Mouse (Mus musculus): ENCODE measurements around the gene Bcl7c. TPM values are rescaled to one million over a fixed set of nuclear protein-coding genes. Genes with fewer than 3 reads are reported as not detected.
"Not testable (repeated sequence)": the region's sequence is repeated elsewhere in the genome, so short reads cannot be mapped to it uniquely, and the experiment has no call there.

The Bcl7c gene
- total RNA-seq, 1 experiment from 2014 or later = 23.5 TPM

GRCm38 (mm10) chr7:127719258-127719657 is 10.5 kb upstream of the Bcl7c start:
- ATAC-seq (replicated peaks; ENCODE audit: insufficient number of reproducible peaks, low FRiP score, low TSS enrichment, poor library complexity, severe bottlenecking) = no peak

DNA sequence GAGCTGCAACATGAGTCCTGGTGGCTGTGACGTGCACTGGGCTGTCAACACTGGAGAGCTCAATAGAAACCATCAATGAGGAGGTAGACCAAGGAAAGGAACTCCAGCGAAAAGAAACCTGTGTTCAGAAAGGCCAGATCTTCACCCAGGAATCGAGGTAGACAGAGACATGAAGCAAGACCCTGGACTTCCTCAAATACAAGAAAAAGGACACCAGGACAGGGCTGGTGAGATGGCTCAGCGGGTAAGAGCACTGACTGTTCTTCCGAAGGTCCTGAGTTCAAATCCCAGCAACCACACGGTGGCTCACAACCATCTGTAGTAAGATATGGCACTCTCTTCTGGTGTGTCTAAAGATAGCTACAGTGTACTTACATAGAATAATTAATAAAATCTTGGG is 9.6 kb upstream of the Bcl7c start:
- ATAC-seq (replicated peaks; ENCODE audit: insufficient number of reproducible peaks, low FRiP score, low TSS enrichment, poor library complexity, severe bottlenecking) = no peak

GRCm38 (mm10) chr7:127716992-127717391 is 8.3 kb upstream of the Bcl7c start:
- peak; percentile 42; the same call in 1 of the 2 replicates for ATAC-seq (replicated peaks; ENCODE audit: insufficient number of reproducible peaks, low FRiP score, low TSS enrichment, poor library complexity, severe bottlenecking)

DNA sequence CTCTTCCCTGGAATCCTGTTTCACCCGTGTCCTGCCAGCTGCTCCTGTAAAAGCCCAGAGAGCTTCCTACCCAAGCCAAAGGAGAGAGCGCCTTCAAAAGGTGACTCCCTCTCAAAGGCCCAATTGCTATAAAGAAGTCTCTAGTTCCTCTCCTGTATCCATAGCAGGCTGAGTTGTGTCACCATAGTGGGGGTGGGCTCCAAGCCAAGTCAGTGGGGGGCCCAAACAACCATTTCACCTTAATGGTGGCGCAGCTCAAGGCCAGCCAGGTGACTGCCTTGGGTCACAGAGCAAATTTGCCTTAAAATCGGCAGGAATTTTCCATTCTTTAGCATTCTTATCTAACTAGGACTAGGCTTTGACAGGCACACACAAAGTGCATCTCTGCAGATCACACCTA is 6.1 kb upstream of the Bcl7c start:
- ATAC-seq (replicated peaks; ENCODE audit: insufficient number of reproducible peaks, low FRiP score, low TSS enrichment, poor library complexity, severe bottlenecking) = no peak

GRCm38 (mm10) chr7:127712461-127713385 is 4.0 kb upstream of the Bcl7c start, which contains the start of gene Ctf1:
Gene Ctf1 (plus strand): TSS chr7:127712736.
- peak; percentile 59 for ATAC-seq (replicated peaks; ENCODE audit: insufficient number of reproducible peaks, low FRiP score, low TSS enrichment, poor library complexity, severe bottlenecking)

GRCm38 (mm10) chr7:127711456-127711855 is 2.7 kb upstream of the Bcl7c start:
- ATAC-seq (replicated peaks; ENCODE audit: insufficient number of reproducible peaks, low FRiP score, low TSS enrichment, poor library complexity, severe bottlenecking) = no peak

- no peak for ATAC-seq (replicated peaks; ENCODE audit: insufficient number of reproducible peaks, low FRiP score, low TSS enrichment, poor library complexity, severe bottlenecking)
Observed at GRCm38 (mm10) chr7:127711031-127711430, 2.3 kb upstream of the Bcl7c start.

GRCm38 (mm10) chr7:127709261-127709979 is 687 bp upstream of the Bcl7c start:
- no peak for ATAC-seq (replicated peaks; ENCODE audit: insufficient number of reproducible peaks, low FRiP score, low TSS enrichment, poor library complexity, severe bottlenecking)

- ATAC-seq (replicated peaks; ENCODE audit: insufficient number of reproducible peaks, low FRiP score, low TSS enrichment, poor library complexity, severe bottlenecking) = no peak
Observed at GRCm38 (mm10) chr7:127707957-127708206, 851 bp downstream of the Bcl7c start.

DNA sequence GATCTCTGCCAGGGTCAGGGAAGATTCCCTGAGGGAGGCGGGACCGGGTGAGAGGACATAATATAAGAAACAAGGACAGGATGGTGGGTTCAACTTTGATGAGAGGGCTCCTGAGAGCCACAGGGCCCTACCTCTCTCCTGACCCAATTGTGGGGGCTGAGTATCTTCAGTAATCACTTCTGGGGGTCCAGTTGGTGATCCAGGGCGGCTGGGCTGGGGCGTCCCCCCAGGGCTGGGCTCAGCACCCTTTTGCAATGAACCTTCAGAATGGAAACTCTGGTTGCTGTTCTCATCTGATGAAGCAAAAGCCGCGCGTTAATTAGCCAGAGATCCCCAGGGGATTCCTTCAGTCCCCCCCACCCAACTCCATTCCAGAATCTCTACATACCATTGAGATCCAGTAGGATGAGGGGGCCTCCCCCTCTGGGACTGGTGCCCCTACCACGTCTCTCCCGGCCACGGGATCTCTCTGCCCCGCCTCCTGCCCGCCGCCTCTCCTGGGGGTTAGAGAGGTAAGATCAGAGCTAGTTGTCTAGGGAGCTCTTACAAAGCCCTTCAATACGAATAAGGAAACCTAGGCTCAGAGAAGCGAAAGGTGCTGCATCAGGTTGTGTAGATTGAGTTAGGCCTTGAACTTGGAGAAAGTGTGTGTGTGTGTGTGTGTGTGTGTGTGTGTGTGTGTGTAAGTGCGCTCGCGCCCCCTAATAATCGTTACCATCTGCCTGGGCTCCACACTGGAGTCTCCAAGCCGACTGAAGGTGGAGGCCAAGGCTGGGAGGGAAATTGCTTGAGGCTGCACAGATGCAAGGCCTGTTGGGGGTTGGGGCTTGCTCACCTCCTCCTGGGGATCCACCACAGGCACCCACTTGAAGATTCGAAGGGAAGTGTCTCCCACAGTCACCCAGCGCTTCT is 1.4 kb downstream of the Bcl7c start:
- ATAC-seq (replicated peaks; ENCODE audit: insufficient number of reproducible peaks, low FRiP score, low TSS enrichment, poor library complexity, severe bottlenecking) = no peak

DNA sequence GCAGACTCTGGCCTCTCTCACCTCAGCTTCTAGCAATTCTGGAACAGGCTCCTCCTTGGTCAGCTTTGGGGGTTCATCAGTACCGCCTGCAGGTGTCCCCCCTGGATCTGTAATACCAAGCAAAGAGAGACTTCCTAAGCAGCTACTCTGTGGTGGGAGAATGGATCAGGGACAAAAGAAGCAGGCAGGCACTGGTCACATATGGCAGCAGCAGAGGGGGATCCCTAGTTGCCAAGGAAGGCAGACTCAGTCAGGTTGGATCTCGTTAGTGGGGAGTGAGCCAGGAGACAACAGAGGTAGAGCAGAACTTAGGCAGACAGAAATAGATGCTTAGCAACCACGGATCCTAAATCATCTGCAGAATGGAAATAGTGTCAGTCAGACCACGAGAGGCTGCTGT is 3.0 kb downstream of the Bcl7c start:
- ATAC-seq (replicated peaks; ENCODE audit: insufficient number of reproducible peaks, low FRiP score, low TSS enrichment, poor library complexity, severe bottlenecking) = no peak

GRCm38 (mm10) chr7:127704598-127704997 is 4.1 kb downstream of the Bcl7c start:
- no peak for ATAC-seq (replicated peaks; ENCODE audit: insufficient number of reproducible peaks, low FRiP score, low TSS enrichment, poor library complexity, severe bottlenecking)

- no peak for ATAC-seq (replicated peaks; ENCODE audit: insufficient number of reproducible peaks, low FRiP score, low TSS enrichment, poor library complexity, severe bottlenecking)
Observed at GRCm38 (mm10) chr7:127703561-127704178, 5.1 kb downstream of the Bcl7c start.

DNA sequence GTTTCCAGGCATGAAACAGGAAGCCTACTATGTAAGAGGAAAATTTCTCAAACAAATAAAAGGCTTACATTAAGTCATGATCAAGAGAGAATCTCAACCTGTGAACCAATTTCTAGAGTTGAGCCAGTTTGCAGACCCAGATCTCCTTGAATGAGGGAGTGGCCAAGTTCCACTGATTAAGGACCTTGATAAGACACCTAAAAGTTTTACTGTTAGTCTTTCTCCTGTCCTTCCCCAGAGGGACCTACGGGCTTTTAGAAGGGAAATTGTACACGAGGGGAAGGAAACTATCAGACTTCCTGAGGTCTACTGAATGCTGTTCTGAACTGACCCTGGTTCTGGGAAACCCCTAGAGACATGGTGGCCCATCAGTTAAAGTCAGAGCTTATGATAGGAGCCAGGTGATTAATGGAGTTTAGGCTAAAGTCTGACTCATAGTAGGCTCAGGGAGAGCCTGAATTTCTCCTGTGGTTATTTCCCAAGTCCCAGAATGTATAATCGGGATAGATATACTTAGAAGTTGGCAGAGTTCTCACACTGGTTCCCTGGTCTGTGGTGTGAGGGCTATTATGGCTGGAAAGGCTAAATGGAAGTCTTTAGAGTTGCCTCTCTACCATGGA is 7.9 kb downstream of the Bcl7c start:
- no peak for ATAC-seq (replicated peaks; ENCODE audit: insufficient number of reproducible peaks, low FRiP score, low TSS enrichment, poor library complexity, severe bottlenecking)

DNA sequence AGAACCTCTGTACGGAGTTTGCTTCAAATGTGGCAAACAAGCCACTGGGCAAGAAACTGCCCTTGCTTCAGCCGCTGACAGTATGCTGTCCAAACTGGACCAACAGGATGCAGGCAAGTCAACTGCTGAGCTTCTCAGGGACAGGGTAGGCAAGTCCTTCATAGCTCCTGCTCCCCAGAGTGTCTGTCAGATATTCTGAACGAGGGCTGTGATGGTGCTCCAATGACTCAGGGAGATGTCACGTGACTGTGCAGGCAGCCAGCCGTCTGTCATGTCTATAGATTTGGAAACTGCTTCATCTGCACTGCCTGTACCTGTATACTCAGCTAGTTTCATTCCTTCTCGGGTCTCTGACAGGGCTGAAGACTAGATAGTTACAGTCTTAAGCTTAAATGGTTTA is 9.7 kb downstream of the Bcl7c start:
- no peak for ATAC-seq (replicated peaks; ENCODE audit: insufficient number of reproducible peaks, low FRiP score, low TSS enrichment, poor library complexity, severe bottlenecking)

- not testable (repeated sequence) for ATAC-seq (replicated peaks; ENCODE audit: insufficient number of reproducible peaks, low FRiP score, low TSS enrichment, poor library complexity, severe bottlenecking)
Observed at GRCm38 (mm10) chr7:127693730-127694129, 15.0 kb downstream of the Bcl7c start.

DNA sequence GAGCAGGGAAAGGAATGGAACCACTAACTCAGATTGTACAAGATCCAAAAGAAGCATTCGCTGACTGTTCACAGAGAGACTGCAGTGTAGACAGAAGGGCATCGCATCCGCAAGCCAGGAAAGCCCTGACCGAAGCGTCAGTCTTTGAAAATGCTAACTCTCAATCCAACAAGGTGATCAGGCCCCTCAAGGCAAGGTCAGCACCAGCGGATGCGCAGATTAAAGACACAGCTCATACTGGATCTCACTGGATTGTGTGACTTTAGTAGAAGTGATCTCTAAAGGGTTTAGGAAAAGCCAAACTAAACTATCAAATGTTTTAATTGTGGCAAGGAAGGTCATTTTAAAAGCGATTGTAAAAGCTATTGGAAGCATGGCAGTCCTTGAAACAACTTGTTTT is 15.4 kb downstream of the Bcl7c start:
- ATAC-seq (replicated peaks; ENCODE audit: insufficient number of reproducible peaks, low FRiP score, low TSS enrichment, poor library complexity, severe bottlenecking) = no peak

DNA sequence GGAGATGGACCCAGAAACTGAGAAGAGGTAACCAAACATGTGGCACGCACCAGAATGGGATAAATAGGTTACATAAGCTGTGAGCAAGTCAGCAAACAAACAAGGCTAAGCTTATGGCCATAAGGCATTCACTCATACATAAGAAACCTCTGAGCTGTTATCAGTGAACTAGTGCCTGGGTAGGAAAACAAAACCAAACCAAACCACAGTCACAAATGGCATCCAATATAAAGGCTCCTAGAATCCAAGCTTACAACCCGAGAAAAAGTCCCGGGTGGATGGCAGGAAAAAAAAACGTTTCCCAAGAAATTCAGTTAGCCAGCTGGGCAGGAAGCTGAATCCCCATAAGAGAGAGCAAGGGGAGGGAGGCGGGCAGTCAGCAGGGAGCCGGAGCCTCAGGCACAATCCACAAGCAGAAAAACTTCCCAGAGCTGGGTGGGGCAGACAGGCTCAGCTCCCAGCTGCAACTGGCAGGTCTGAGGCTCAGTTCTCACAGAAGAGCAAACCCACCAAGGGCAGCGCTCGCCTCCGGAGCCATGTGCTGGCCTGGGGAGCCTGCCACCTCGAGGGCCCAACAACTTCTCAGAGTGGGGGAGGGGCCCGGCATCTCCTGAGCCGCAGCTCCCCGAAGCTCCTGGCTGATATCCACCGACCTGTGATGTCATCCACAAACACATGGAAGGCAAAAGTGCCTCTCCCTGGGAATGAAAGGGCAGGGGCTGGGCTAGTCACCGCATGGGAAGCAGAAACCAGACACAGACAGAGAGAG is 17.3 kb downstream of the Bcl7c start:
- no peak for ATAC-seq (replicated peaks; ENCODE audit: insufficient number of reproducible peaks, low FRiP score, low TSS enrichment, poor library complexity, severe bottlenecking)

Measured in monocyte, adult 5-6 weeks (primary cell).